Mouse (Mus musculus) spleen, postnatal 36 days (tissue): ENCODE results near the gene Twf2.
A peak's percentile ranks its signal among the peaks of the same experiment; 100 is the strongest.

Experiments used
- DNase-seq, 2 experiments: peaks; one replicate each; pipeline ENCODE4 v3.0.0; 2022; ENCODE audit warnings: low spot score in 2 of 2, mixed read lengths in 1 of 2

Twf2 gene

GRCm38 (mm10) chr9:106210853-106211609, 8.1 kb downstream of the Twf2 start:
- no peak for DNase-seq

- DNase-seq, result peak; percentile 71 to 74
Observed at GRCm38 (mm10) chr9:106211680-106212593, 9.0 kb downstream of the Twf2 start.

DNA sequence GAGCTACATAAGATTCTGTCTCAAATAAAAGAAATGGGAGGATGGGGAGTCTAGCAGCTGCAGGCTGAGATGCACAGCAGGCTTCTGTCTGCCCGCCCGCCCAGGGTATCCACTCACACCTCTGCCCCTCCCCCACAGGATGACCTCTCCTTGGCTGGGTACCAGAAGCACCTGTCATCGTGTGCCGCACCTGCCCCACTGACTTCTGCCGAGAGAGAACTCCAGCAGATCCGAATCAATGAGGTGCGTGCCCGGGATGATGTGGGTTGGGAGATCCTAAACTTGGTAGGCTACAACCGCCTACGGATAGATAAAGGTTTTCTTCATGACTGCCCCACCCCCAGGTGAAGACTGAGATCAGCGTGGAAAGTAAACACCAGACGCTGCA, 9.7 kb downstream of the Twf2 start:
- no peak for DNase-seq

DNA sequence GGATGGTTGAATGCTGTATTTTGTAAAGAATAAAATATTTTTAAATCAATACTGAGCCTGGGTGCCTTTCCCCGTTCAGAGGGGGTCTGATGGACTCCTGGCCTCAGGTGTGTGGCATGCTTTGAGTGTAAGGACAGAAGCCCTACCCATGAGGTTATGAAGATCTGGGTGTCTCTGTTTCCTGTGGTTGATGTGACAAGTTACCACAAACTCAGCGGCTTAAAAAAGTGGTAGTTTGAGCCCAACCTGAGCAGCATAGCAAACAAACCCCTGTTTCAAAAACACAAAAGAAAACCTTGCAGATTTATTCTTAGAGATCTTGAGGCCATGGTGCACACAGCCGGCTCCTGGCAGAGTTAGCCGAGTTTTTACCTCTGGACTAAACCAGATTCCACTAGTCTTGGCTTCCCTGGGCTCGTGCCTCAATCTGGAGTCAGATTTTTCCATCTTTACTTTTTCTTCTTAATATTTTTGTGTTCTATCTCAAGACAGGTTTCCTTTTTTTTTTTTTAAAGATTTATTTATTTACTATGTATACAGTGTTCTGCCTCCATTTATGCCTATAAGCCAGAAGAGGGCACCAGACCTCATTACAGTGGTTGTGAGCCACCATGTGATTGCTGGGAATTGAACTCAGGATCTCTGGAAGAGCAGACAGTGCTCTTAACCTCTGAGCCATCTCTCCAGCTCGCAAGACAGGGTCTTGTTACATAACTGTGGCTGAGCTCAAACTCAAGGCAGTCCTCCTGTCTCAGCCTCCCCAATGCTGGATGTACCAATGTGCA, 12.6 kb downstream of the Twf2 start:
- DNase-seq, result no peak

GRCm38 (mm10) chr9:106216971-106217370, 14.1 kb downstream of the Twf2 start:
- DNase-seq, result no peak

- DNase-seq, result no peak
Observed at GRCm38 (mm10) chr9:106220894-106221523, 18.1 kb downstream of the Twf2 start.

- peak; percentile 85 to 89 for DNase-seq
Observed at GRCm38 (mm10) chr9:106222261-106222851, 19.4 kb downstream of the Twf2 start, which contains the start of gene Tlr9. Gene Tlr9, plus strand, starts transcription at chr9:106222598.

GRCm38 (mm10) chr9:106222994-106223393, 20.1 kb downstream of the Twf2 start:
- peak; percentile 70 to 71 for DNase-seq

GRCm38 (mm10) chr9:106225469-106226150, 22.7 kb downstream of the Twf2 start:
- no peak for DNase-seq

DNA sequence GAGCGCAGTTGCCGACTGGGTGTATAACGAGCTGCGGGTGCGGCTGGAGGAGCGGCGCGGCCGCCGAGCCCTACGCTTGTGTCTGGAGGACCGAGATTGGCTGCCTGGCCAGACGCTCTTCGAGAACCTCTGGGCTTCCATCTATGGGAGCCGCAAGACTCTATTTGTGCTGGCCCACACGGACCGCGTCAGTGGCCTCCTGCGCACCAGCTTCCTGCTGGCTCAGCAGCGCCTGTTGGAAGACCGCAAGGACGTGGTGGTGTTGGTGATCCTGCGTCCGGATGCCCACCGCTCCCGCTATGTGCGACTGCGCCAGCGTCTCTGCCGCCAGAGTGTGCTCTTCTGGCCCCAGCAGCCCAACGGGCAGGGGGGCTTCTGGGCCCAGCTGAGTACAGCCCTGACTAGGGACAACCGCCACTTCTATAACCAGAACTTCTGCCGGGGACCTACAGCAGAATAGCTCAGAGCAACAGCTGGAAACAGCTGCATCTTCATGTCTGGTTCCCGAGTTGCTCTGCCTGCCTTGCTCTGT, 23.3 kb downstream of the Twf2 start:
- no peak for DNase-seq

GRCm38 (mm10) chr9:106227790-106228429, 25.0 kb downstream of the Twf2 start:
- no peak for DNase-seq

GRCm38 (mm10) chr9:106230051-106230733, 27.3 kb downstream of the Twf2 start:
- DNase-seq, result peak; percentile 65

GRCm38 (mm10) chr9:106230734-106231106, 27.8 kb downstream of the Twf2 start:
- peak in 1 of 2 experiments; percentile 53 for DNase-seq

- DNase-seq, result no peak
Observed at GRCm38 (mm10) chr9:106231220-106231619, 28.3 kb downstream of the Twf2 start.

- no peak for DNase-seq
Observed at GRCm38 (mm10) chr9:106231816-106232215, 28.9 kb downstream of the Twf2 start.

GRCm38 (mm10) chr9:106232956-106233355, 30.0 kb downstream of the Twf2 start:
- DNase-seq, result no peak

- no peak for DNase-seq
Observed at GRCm38 (mm10) chr9:106233953-106234352, 31.0 kb downstream of the Twf2 start.

DNA sequence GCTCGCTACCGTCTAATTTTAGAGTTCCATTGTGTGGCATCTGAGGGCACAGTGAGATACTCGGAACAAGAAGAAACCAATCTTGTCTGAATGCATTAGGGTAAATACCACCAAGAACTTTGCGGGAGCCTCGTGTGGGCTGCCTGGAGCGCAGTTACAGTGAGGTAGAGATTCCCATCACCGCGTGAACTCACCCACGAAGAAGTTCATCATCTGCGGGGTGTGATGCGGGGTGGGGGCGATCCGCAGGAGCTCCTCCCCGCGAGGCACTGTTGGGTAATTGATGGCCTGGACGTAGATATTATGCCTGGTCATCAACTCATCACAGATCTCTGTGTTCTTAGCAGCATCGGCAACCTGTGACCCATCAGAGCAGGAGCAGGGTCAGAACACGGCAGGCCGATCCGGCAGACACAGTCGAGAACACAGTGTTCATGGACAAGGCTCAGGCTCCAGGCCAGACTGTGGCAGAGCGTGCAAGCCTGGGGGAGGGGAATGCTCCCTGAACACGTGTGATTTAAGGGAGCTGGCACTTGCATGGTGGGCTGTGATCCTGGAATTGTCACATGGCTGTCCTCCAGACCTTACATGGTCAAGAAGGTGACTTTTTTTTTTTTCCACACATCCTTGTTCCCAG, 32.4 kb downstream of the Twf2 start:
- no peak for DNase-seq
